Mouse (Mus musculus) monocyte, adult 5-6 weeks (primary cell): ENCODE measurements around the gene Slit3. TPM values are rescaled to one million over a fixed set of nuclear protein-coding genes. Genes with fewer than 3 reads are reported as not detected.

Experiments used
- ATAC-seq: fragments of 153-309, 156-312 bp; replicated peaks from 2 replicates; pipeline ENCODE4 v1.8.0; 2017; ENCODE audit warnings: mild to moderate bottlenecking; ENCODE audit not compliant: low TSS enrichment, insufficient number of reproducible peaks, severe bottlenecking, poor library complexity, low FRiP score
- total RNA-seq: library from RNA; stranded (forward); fragments of 200-1000, 200-491, 200-594 nt; gene quantifications from 3 replicates; pipeline ENCODE4 v1.2.3, GENCODE M21; 2017

Gene Slit3
- total RNA-seq, 1 experiment from 2014 or later = not detected

GRCm38 (mm10) chr11:35324397-35324796 lies 203.4 kb downstream of the Slit3 start:
- ATAC-seq = no peak

- no peak for ATAC-seq
Measured at GRCm38 (mm10) chr11:35325131-35325995, 204.3 kb downstream of the Slit3 start.

GRCm38 (mm10) chr11:35326346-35326745 lies 205.3 kb downstream of the Slit3 start:
- no peak for ATAC-seq

- no peak for ATAC-seq
Measured at GRCm38 (mm10) chr11:35327899-35328298, 206.9 kb downstream of the Slit3 start.

- no peak for ATAC-seq
Measured at GRCm38 (mm10) chr11:35331476-35331875, 210.5 kb downstream of the Slit3 start.

- ATAC-seq = no peak
Measured at GRCm38 (mm10) chr11:35336558-35336957, 215.5 kb downstream of the Slit3 start.

- ATAC-seq = no peak
Measured at GRCm38 (mm10) chr11:35337493-35337892, 216.5 kb downstream of the Slit3 start.

GRCm38 (mm10) chr11:35337927-35338819 lies 217.1 kb downstream of the Slit3 start:
- no peak for ATAC-seq

- no peak for ATAC-seq
Measured at GRCm38 (mm10) chr11:35340752-35341151, 219.7 kb downstream of the Slit3 start.

GRCm38 (mm10) chr11:35342486-35342885 lies 221.5 kb downstream of the Slit3 start:
- ATAC-seq = no peak

- no peak for ATAC-seq
Measured at GRCm38 (mm10) chr11:35345696-35346480, 224.9 kb downstream of the Slit3 start.

- ATAC-seq = no peak
Measured at GRCm38 (mm10) chr11:35348099-35348498, 227.1 kb downstream of the Slit3 start.

- ATAC-seq = no peak
Measured at GRCm38 (mm10) chr11:35350968-35351367, 229.9 kb downstream of the Slit3 start.

- ATAC-seq = no peak
Measured at GRCm38 (mm10) chr11:35351376-35351775, 230.4 kb downstream of the Slit3 start.

- no peak for ATAC-seq
Measured at GRCm38 (mm10) chr11:35355811-35356210, 234.8 kb downstream of the Slit3 start.

- ATAC-seq = no peak
Measured at GRCm38 (mm10) chr11:35361071-35361470, 240.0 kb downstream of the Slit3 start.

GRCm38 (mm10) chr11:35362975-35363374 lies 242.0 kb downstream of the Slit3 start:
- no peak for ATAC-seq

- no peak for ATAC-seq
Measured at GRCm38 (mm10) chr11:35364469-35364868, 243.4 kb downstream of the Slit3 start.

- ATAC-seq = no peak
Measured at GRCm38 (mm10) chr11:35365510-35365931, 244.5 kb downstream of the Slit3 start.
